Mouse (Mus musculus): ENCODE measurements around the gene Als2cr12. TPM values are rescaled to one million over a fixed set of nuclear protein-coding genes. Genes with fewer than 3 reads are reported as not detected.
"Not testable (repeated sequence)": the region's sequence is repeated elsewhere in the genome, so short reads cannot be mapped to it uniquely, and the experiment has no call there.

Als2cr12 gene
- polyA plus RNA-seq, 1 experiment from 2014 or later, result not detected

- 23% methylated on average over 3 of the region's 3 CpGs for WGBS (ENCODE audit: insufficient replicate concordance)
- H3K9me3 ChIP-seq (replicated peaks; ENCODE audit: control insufficient read depth, low read length), result no peaks in the 10 kb centered on the region
- H3K27ac ChIP-seq (ENCODE audit: low read length), result no peak overlapping the region
- no peaks in the 10 kb centered on the region for H3K27me3 ChIP-seq (ENCODE audit: control insufficient read depth, insufficient read depth, low read depth, low read length)
- no peak overlapping the region for H3K4me2 ChIP-seq (ENCODE audit: low read depth, low read length)
- no peak for ATAC-seq (ENCODE audit: low read depth)
- no peak overlapping the region for H3K9ac ChIP-seq (ENCODE audit: low read depth, low read length)
- no peak overlapping the region for H3K4me3 ChIP-seq (ENCODE audit: low read depth, low read length)
- H3K36me3 ChIP-seq (ENCODE audit: control insufficient read depth, insufficient read depth), result no peaks in the 10 kb centered on the region
- peaks cover 3% of the 10 kb centered on the region; the same call in 1 of the 2 replicates for H3K4me1 ChIP-seq (ENCODE audit: control insufficient read depth, low read depth, low read length)
Measured at GRCm38 (mm10) chr1:58699988-58700387, 4.2 kb upstream of the Als2cr12 start.

GRCm38 (mm10) chr1:58698781-58699180 lies 3.0 kb upstream of the Als2cr12 start:
- ATAC-seq (ENCODE audit: low read depth), result no peak
- H3K27ac ChIP-seq (ENCODE audit: low read length), result no peak overlapping the region
- H3K36me3 ChIP-seq (ENCODE audit: control insufficient read depth, insufficient read depth), result no peaks in the 10 kb centered on the region
- no peak overlapping the region for H3K4me3 ChIP-seq (ENCODE audit: low read depth, low read length)
- no peaks in the 10 kb centered on the region for H3K27me3 ChIP-seq (ENCODE audit: control insufficient read depth, insufficient read depth, low read depth, low read length)
- H3K9ac ChIP-seq (ENCODE audit: low read depth, low read length), result no peak overlapping the region
- H3K4me1 ChIP-seq (ENCODE audit: control insufficient read depth, low read depth, low read length), result peaks cover 3% of the 10 kb centered on the region; the same call in 1 of the 2 replicates
- H3K9me3 ChIP-seq (replicated peaks; ENCODE audit: control insufficient read depth, low read length), result no peaks in the 10 kb centered on the region
- 75% methylated on average over 4 of the region's 4 CpGs for WGBS (ENCODE audit: insufficient replicate concordance)
- H3K4me2 ChIP-seq (ENCODE audit: low read depth, low read length), result no peak overlapping the region

DNA sequence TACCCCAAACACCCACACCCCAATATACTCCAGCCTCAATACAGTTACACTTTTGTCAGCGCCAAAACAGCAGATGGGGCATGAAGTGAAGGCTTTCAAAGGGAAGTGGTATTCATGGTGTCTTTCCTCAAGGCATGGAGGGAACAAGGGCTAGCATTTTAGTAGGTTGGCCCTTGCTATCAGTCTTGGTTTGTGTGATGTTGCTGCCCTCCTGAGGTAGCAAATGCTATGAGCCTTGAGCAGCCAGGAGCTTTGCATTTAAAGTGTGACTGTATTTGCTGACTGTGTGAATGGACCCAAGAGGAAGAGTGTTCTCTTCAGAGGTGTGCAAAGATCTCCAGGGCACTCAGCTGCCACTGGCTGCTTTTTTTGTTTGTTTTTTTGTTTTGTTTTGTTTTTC lies 1.8 kb upstream of the Als2cr12 start:
- not testable (repeated sequence) for H3K9ac ChIP-seq (ENCODE audit: low read depth, low read length); H3K36me3 ChIP-seq (ENCODE audit: control insufficient read depth, insufficient read depth); H3K27me3 ChIP-seq (ENCODE audit: control insufficient read depth, insufficient read depth, low read depth, low read length); H3K9me3 ChIP-seq (replicated peaks; ENCODE audit: control insufficient read depth, low read length); H3K4me2 ChIP-seq (ENCODE audit: low read depth, low read length); H3K27ac ChIP-seq (ENCODE audit: low read length); H3K4me1 ChIP-seq (ENCODE audit: control insufficient read depth, low read depth, low read length); ATAC-seq (ENCODE audit: low read depth); H3K4me3 ChIP-seq (ENCODE audit: low read depth, low read length)
- WGBS (ENCODE audit: insufficient replicate concordance), result 45% methylated on average over 1 of the region's 1 CpGs

DNA sequence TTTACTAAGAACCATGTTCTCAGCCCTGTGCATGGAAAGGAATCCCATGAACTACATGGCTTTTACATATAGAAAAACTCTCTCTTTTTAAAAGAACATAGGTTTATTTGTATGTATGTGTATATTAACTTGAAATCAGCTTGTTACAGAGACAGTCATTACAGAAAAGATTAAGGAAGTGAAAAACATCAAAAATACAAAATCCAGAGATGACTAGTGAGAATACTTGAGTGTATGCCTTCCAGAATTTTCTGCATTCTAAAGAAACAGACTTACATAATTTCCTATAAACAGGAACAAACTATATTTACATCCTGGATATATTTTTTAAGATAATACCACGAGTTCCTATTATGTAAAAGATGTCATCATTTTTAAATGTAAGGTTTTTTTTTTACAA lies 2.1 kb downstream of the Als2cr12 start:
- H3K36me3 ChIP-seq (ENCODE audit: control insufficient read depth, insufficient read depth), result no peaks in the 10 kb centered on the region
- H3K27me3 ChIP-seq (ENCODE audit: control insufficient read depth, insufficient read depth, low read depth, low read length), result no peaks in the 10 kb centered on the region
- no peak overlapping the region for H3K9ac ChIP-seq (ENCODE audit: low read depth, low read length)
- H3K27ac ChIP-seq (ENCODE audit: low read length), result no peak overlapping the region
- no peak overlapping the region for H3K4me3 ChIP-seq (ENCODE audit: low read depth, low read length)
- ATAC-seq (ENCODE audit: low read depth), result no peak
- 45% methylated on average over 1 of the region's 1 CpGs for WGBS (ENCODE audit: insufficient replicate concordance)
- no peaks in the 10 kb centered on the region for H3K9me3 ChIP-seq (replicated peaks; ENCODE audit: control insufficient read depth, low read length)
- no peak overlapping the region for H3K4me2 ChIP-seq (ENCODE audit: low read depth, low read length)
- no peaks in the 10 kb centered on the region for H3K4me1 ChIP-seq (ENCODE audit: control insufficient read depth, low read depth, low read length)

DNA sequence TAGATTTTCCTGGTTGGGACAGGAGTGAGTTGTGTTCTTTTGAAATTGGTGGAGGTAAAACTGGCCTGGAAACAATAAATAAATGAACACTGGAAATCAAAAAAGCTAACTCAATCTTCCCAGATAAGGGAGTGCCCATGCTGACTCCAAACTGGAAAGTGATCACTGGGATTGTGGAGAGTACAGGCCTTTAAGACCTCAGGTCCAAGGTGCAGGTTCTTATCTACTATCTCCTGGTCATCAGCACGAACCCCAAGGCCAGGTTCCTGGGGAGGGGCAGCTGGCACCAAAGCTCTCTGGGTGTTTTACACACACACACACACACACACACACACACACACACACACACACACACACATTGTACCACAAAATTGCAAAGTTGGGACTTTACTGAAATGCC lies 4.1 kb downstream of the Als2cr12 start:
- not testable (repeated sequence) for H3K27ac ChIP-seq (ENCODE audit: low read length); H3K4me1 ChIP-seq (ENCODE audit: control insufficient read depth, low read depth, low read length); H3K36me3 ChIP-seq (ENCODE audit: control insufficient read depth, insufficient read depth); H3K4me3 ChIP-seq (ENCODE audit: low read depth, low read length); H3K9me3 ChIP-seq (replicated peaks; ENCODE audit: control insufficient read depth, low read length); H3K27me3 ChIP-seq (ENCODE audit: control insufficient read depth, insufficient read depth, low read depth, low read length); H3K4me2 ChIP-seq (ENCODE audit: low read depth, low read length); ATAC-seq (ENCODE audit: low read depth); H3K9ac ChIP-seq (ENCODE audit: low read depth, low read length)
- 60% methylated on average over 1 of the region's 1 CpGs for WGBS (ENCODE audit: insufficient replicate concordance)

- H3K4me2 ChIP-seq (ENCODE audit: low read depth, low read length); H3K4me3 ChIP-seq (ENCODE audit: low read depth, low read length); H3K27ac ChIP-seq (ENCODE audit: low read length); H3K4me1 ChIP-seq (ENCODE audit: control insufficient read depth, low read depth, low read length); H3K9ac ChIP-seq (ENCODE audit: low read depth, low read length); H3K27me3 ChIP-seq (ENCODE audit: control insufficient read depth, insufficient read depth, low read depth, low read length); H3K36me3 ChIP-seq (ENCODE audit: control insufficient read depth, insufficient read depth); H3K9me3 ChIP-seq (replicated peaks; ENCODE audit: control insufficient read depth, low read length); ATAC-seq (ENCODE audit: low read depth): not testable (repeated sequence)
- 68% methylated on average over 2 of the region's 3 CpGs for WGBS (ENCODE audit: insufficient replicate concordance)
Measured at GRCm38 (mm10) chr1:58690834-58691488, 4.8 kb downstream of the Als2cr12 start.

DNA sequence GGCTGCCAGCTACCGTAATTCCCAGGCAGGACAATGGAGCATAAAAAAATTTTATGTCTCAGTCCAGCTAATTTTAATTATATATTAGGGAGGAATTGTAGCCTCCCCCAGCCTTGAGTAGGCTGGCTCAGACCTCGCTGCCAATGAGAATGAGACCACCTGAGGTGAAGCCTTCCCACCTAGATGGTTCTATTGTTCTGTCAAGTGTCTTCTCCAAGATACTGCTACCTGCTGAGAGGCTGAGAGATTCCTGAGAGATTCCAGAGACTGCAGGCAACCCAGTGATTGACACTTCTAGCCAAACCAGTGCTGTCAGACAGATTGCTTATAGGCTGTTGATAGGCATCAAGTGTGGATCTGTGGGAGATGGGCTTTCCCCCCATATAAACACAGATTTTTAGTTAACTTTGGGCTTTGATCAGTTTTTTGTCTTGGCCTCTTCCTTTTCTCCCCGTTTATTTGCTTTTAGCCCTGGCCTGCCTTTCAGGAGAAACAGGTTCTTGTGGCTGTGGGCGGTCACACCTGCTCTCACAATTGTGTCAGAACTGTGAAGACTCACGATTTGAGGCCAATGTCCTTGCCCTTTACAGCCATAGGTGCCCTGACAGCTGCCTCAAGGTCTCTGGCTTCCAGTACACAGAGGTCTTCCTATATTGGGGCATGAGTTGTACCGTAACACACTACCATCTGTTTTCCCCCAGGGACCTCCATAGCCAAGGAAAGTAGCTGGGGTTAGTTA lies 5.6 kb downstream of the Als2cr12 start:
- Histone ChIP-seq H3K27me3 (ENCODE audit: control insufficient read depth, insufficient read depth, low read depth, low read length) (no peaks in the 10 kb centered on the region), H3K36me3 (ENCODE audit: control insufficient read depth, insufficient read depth) (no peaks in the 10 kb centered on the region), H3K9ac (ENCODE audit: low read depth, low read length) (no peak overlapping the region), H3K27ac (ENCODE audit: low read length) (no peak overlapping the region), H3K9me3 (replicated peaks; ENCODE audit: control insufficient read depth, low read length) (no peaks in the 10 kb centered on the region), H3K4me2 (ENCODE audit: low read depth, low read length) (no peak overlapping the region), H3K4me1 (ENCODE audit: control insufficient read depth, low read depth, low read length) (no peaks in the 10 kb centered on the region), H3K4me3 (ENCODE audit: low read depth, low read length) (no peak overlapping the region)
- 55% methylated on average over 6 of the region's 6 CpGs for WGBS (ENCODE audit: insufficient replicate concordance)
- ATAC-seq (ENCODE audit: low read depth), result no peak

DNA sequence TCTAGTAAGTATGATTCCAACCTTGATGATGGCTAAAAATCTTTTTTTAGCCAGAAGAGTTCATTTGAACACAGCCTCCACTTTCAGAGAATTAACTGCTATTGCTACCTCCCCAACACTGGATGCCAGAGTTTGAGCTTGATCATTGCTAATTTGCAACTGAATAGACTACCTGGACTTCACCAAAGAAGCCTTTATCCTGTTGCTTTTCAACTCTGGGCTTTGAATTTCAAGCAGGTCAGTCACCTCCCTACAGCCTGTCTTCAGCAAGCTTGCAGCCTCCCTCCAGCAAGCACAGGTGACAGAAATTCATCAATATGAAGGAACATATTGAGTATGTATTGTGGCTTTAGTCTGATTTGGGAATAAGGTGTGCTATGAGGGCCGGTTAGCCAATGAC lies 6.4 kb downstream of the Als2cr12 start:
- H3K36me3 ChIP-seq (ENCODE audit: control insufficient read depth, insufficient read depth), result no peaks in the 10 kb centered on the region
- no peaks in the 10 kb centered on the region for H3K9me3 ChIP-seq (replicated peaks; ENCODE audit: control insufficient read depth, low read length)
- no peak for ATAC-seq (ENCODE audit: low read depth)
- H3K4me3 ChIP-seq (ENCODE audit: low read depth, low read length), result no peak overlapping the region
- no peak overlapping the region for H3K27ac ChIP-seq (ENCODE audit: low read length)
- H3K27me3 ChIP-seq (ENCODE audit: control insufficient read depth, insufficient read depth, low read depth, low read length), result no peaks in the 10 kb centered on the region
- no peak overlapping the region for H3K9ac ChIP-seq (ENCODE audit: low read depth, low read length)
- 64% methylated on average over 1 of the region's 1 CpGs for WGBS (ENCODE audit: insufficient replicate concordance)
- H3K4me1 ChIP-seq (ENCODE audit: control insufficient read depth, low read depth, low read length), result no peaks in the 10 kb centered on the region
- H3K4me2 ChIP-seq (ENCODE audit: low read depth, low read length), result no peak overlapping the region

DNA sequence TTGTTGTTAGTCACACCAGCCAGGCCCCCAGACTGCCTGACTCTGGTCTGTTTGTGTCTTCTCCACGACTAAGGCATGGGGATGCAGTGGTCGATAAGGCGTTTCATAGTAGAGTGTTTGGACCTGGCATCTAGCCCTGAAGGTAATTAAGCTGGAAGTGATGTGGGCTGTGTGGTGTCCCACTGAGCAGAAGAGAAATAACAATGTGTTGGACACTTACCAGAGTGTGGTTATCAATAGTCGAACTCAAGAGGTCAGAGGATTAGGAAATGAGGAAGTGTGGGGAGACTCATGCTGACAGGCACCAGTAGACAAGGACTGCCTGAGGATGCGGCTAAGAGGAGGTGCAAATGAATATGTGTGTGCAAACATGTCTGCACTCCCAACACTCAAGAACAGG lies 17.4 kb downstream of the Als2cr12 start:
- 40% methylated on average over 5 of the region's 5 CpGs for WGBS (ENCODE audit: insufficient replicate concordance)
- not testable (repeated sequence) for ATAC-seq (ENCODE audit: low read depth)

More for the DNA sequence above, 17.4 kb downstream of the Als2cr12 start:
- not testable (repeated sequence) for H3K9ac ChIP-seq (ENCODE audit: low read depth, low read length); H3K9me3 ChIP-seq (replicated peaks; ENCODE audit: control insufficient read depth, low read length); H3K27ac ChIP-seq (ENCODE audit: low read length); H3K27me3 ChIP-seq (ENCODE audit: control insufficient read depth, insufficient read depth, low read depth, low read length); H3K4me2 ChIP-seq (ENCODE audit: low read depth, low read length); H3K36me3 ChIP-seq (ENCODE audit: control insufficient read depth, insufficient read depth); H3K4me3 ChIP-seq (ENCODE audit: low read depth, low read length); H3K4me1 ChIP-seq (ENCODE audit: control insufficient read depth, low read depth, low read length)

Data from liver, embryonic 16.5 days (tissue).